Mouse (Mus musculus) retina, embryonic 14.5 days (tissue): ENCODE results near the gene P4htm.

Source experiments
- DNase-seq: peaks from one replicate; pipeline ENCODE4 v3.0.0-alpha.2; 2015; ENCODE audit warnings: low spot score

Gene P4htm

GRCm38 (mm10) chr9:108546875-108547274 is 50.6 kb downstream of the P4htm start:
- no peak for DNase-seq

DNA sequence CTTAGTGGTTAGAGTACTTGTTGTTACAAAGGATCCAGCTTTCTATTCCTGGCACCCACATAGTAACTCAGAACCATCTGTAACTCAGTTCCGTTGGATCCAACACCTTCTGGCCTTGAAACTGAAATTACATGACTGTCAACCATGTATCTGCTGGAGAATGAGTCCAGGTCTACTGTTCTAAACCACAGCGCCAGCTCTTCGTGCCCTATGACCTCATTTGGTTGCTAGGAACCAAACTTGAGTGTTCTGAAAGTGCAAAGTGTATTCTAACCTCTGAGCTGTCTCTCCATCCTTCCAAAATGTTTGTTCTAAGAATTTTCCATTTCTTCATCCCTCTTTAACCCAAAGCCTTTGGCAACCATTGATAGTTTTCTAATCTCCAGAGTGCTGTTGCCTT is 51.5 kb downstream of the P4htm start:
- DNase-seq = no peak

DNA sequence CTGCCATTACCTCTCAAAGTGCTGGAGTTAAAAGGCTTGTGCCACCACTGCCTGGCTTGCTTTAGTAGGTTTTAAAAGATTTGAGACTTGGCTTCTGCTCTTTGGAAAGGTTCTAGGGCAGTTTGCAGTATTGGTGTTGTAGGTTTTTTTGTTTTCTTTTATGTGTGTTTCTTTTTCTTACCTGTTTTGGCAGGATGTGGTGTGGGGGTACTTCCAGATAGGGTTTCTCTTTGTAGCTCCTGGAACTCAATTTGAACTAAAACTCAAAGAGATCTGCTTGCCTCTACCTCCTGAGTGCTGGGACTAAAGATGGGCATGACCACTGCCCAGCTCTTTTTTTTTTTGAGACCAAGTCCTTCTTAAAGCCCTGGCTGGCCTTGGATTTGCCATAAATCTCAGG is 56.6 kb downstream of the P4htm start:
- DNase-seq = no peak

DNA sequence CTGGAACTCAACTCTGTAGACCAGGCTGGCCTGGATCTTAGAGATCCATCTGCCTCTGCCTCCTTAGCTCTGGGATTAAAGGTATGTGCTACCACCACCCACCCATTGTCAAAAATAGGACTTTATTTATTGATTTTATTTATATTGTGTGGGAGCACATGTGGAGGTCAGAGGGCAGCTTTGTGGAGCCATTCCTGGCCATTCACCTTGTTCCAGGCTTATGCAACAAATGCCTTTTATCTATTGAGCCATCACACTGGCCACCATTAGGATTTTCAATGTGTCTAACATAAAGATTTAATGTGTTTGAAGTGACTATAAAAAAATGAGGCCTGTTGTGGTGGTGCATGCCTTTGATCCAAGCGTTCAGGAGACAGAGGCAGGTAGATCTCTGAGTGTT is 66.0 kb downstream of the P4htm start:
- DNase-seq = no peak

- no peak for DNase-seq
These were observed 66.5 kb downstream of the P4htm start for GRCm38 (mm10) chr9:108530954-108531353.
